Mouse (Mus musculus) stomach, postnatal 0 days (tissue): ENCODE results near the gene Il1r2.

ENCODE experiments used
- CTCF ChIP-seq: IDR thresholded peaks from 2 replicates; pipeline ENCODE4 v1.5.1; 2016; ENCODE audit warnings: antibody characterized with exemption, low read depth, mild to moderate bottlenecking, moderate library complexity
- EP300 ChIP-seq: optimal IDR thresholded peaks from 2 replicates; pipeline ENCODE3; 2016; ENCODE audit warnings: antibody characterized with exemption

GRCm38 (mm10) chr1:40057351-40057750 lies 16.5 kb upstream of the Il1r2 start:
- TF ChIP-seq CTCF: no peak
- TF ChIP-seq EP300: no peak
